Mouse (Mus musculus) adrenal gland, postnatal 25 days (tissue): ENCODE data around the gene Hs6st1. TPM values are rescaled to one million over a fixed set of nuclear protein-coding genes. Genes with fewer than 3 reads are reported as not detected.

Experiments
- DNase-seq: peaks from one replicate; pipeline ENCODE4 v3.0.0; 2021; ENCODE audit warnings: mixed read lengths
- total RNA-seq: library from RNA; stranded (reverse); gene quantifications from 2 replicates; pipeline ENCODE4 v1.2.3, GENCODE M21; 2021

Hs6st1 gene
- total RNA-seq, 1 experiment from 2014 or later = 171 TPM

DNA sequence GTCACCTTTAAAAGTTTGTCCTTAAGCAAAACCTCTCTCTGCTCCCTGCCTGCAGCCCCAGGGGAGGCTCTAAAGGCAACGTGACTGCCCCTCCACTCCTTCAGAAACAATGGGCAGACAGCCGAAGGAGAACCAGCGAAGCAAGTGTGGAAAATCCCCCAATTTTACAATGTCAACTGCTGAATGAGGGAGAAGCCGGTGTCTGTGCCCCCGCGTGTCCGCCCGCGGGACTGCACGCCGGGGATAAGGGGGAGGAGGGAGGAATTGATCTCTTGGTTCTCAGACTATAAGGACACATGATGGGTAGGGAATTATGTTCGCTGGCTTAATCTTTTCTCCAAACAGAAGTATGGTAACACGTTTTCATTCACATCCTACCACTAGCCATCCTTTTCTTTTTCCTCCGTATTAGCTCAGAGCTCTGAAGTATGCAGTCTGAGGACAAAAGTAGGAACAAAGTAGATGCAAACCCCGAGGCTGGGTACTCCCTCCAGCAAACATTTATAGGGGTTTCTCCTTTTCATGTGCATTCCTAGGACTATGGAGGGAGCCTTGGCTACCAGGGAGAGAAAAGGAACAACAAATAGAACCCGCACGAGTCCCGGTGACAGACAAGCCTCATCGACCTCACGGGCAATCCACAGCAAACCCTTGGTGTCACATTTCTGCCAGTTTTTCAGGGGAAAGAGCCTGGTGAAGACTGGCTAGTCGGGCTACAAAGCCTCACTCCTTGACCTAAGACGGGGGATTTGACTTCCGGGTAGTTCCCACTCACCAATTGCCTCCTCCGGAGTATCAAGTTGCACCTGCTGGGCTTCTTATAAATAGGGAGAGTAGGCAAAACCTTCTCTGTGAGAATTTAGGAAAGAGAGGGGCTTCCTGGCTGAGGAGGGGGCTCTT lies 3.1 kb upstream of the Hs6st1 start:
- DNase-seq = peak; percentile 90

DNA sequence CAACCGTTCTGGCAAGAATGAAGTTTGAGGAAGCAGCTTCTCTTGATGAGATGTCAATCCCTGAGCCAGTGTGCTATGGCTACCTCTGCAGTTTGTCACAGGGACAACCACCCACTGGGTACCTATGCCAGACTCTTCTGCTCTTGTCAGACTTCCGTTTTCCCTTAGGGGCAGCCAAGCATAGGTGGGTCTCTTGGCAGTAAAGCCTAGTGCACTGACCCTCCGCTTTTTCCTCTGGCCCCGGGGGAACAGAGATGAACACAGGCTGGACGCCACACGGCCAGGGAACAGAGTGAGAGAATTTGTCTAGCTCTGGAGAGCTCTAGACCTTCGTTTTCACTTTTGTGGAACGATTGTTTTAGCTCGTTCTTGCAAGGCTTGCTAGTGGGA lies 2.4 kb upstream of the Hs6st1 start:
- no peak for DNase-seq

DNA sequence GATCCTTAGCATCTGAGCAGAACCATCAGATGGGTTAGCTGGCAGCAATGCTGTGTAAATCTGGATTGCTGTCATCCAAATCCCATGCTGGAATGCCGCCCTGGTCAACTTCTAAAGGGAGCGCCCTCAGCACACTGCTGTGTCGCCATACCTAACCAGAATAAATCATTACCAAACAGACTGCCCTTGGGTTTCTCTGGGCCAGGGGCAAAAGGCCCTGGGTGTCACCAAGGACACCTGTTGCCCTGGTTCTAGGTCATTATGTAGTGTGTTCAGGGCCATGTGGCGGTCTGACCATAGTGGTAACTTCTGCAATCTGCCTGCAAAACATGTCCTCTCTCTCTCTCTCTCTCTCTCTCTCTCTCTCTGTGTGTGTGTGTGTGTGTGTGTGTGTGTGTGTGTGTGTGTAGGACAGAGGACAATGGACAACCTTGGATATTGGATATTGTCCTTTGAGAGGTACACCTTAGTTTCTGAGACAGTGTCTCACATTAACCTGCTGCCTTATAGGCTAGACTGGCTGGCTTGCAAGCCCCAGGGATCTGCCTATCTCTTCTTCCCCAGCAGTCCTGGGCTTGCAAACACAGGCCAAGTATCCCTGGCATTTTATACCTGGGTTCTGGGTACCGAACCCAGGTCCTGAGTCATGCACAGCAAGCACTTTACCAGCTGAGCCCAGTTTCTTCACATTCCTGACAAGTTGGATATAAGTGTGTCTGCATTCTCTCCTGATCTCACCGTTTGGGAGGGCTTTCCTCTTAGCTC lies 1.8 kb upstream of the Hs6st1 start:
- DNase-seq = no peak

DNA sequence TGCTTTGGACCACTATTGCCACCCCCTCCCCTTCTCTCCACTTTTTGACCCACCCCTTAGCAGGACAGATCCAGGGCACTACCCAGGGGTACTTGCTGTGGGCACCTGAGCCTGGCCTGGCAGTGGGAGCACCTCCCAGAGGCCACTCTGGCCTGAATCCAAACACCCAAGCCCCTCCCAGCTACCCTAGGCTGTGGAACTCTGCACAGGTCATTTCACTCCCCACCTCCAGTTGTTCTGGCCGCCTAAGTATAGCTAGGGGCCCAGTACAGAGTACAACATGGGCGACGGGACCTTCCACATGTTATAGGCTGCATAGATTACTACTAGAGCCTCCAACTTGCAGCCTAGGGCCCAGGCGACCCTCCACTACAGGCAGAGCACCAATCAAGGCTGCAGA lies 999 bp upstream of the Hs6st1 start:
- DNase-seq = no peak

DNA sequence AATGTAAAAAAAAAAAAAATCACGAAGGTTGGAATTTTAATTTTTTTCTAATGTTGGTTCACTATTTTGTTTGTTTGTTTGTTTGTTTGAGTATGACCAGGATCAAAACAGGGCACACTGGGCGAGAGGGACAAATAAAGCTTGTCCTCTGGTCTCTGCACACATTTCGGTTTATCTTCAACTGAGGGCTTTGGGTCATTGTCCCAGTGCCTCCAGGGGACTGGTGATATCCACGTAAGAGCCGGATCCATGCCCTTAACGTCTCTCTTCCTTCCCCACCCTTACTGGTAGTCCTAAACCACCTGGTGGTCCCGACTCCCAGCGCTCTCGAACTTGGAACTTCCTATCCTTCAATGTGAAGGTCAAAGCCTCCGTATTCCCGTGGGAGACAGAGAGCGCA lies 589 bp upstream of the Hs6st1 start:
- DNase-seq = no peak

DNA sequence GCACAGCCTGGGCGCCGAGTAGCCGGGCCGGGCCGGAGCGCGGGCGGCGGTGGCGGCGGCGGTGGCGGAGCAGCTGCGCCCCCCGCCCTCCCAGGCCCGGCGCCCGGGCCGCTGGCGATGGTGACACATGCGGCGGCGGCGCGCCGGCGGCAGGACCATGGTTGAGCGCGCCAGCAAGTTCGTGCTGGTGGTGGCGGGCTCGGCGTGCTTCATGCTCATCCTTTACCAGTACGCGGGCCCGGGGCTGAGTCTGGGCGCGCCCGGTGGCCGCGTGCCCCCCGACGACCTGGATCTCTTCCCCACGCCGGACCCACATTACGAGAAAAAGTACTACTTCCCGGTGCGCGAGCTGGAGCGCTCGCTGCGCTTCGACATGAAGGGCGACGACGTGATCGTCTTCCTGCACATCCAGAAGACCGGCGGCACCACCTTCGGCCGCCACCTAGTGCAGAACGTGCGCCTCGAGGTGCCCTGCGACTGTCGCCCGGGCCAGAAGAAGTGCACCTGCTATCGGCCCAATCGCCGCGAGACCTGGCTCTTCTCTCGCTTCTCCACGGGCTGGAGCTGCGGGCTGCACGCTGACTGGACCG lies 426 bp downstream of the Hs6st1 start:
- peak; percentile 70 for DNase-seq

DNA sequence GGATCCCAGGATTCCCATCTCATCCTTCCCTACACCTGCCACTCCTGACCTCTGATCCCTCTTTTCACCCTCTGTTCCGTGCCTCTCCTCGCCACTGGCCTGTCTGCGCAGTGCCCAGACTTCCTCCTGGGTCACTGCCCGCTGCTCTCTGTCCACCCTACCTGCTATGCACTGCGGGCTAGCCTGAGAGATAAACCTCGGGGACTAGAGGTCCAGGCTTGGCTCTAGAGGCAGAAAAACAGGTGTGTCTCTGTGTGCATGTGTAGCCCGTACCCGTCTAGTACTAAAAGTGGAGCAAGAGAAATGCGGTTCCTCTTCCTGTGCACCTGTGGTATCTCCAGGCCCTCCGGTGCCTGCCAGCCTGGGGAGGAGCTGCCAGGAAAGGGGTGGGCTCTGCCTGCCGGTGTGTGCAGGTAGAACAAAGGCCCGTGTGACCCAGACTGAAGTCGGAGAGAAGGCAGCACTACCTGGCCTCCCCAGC lies 1.1 kb downstream of the Hs6st1 start:
- DNase-seq = no peak

DNA sequence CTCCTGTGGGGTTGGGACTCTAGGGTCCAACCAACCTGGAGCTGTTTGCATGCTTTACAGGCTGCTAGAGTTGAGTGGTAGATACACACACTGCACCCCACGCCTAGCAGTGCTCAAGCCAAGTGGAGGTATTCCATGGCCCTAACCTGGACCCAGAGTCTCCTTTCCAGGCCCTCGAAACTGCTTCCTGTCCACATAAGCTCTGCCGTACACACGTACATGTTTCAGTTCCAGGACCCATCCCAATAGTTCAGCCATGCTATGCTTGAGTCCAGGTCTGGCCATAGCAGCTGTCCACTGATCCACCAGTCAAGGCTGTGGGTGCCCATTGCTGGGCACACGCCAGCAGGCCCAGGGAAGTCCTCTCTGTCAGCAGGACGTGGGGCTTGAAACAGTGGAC lies 2.0 kb downstream of the Hs6st1 start:
- no peak for DNase-seq

DNA sequence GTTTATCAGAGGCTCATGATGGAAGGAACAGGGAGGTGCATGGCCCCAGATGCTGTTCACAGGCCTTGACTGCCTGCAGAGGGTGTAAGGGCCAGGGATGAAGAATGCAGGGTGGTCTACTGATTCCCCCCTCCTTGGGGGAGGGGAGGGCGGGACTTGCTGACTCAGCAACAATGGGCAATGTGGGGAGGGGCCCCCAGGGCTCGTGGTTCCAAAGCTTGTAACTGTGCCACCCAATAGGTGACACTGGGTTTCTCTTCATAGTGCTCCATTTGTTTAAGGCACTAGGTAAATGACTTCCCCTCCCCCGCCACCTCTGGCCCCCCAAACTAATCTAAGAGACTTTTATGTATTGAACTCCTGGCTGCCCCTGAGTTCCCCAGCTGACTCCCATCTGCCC lies 2.5 kb downstream of the Hs6st1 start:
- DNase-seq = no peak

DNA sequence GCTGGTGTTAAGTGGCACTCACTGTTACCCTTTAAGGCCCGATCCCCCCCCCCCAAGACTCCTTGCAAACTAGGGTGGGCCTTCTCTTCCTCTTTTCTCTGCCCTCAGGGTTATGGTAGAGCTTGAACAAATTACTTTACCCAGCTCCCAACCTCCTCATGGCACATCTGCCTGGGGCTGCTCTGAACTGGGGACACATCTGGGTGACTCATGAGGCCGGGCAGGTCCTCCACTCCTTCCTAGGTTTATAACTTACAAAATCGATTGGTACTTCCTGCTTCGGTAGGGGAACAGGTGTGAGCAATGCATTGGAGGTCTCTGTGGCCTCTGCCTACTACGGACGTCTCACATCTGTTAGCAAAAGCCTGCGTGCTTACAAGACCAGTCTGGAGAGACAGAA lies 3.0 kb downstream of the Hs6st1 start:
- DNase-seq = no peak

DNA sequence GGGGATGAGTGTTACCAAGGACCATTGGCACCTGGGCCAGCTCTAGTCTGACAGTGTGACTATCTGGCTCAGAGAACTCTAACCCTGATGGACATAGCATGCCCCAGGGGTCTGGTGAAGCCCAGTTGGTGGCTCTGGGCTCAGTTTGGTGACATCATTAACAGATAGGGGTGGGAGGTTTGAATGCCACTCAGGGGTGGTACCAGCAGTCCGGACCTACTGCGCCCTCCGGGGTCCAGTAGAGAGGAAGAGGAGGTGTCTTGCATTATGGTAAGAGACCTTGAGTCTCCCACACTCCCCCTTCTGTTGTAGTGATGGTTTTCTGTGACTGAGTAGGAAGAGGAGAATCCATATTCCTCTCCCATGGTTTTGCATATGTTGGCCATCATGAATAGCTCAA lies 3.4 kb downstream of the Hs6st1 start:
- DNase-seq = no peak

DNA sequence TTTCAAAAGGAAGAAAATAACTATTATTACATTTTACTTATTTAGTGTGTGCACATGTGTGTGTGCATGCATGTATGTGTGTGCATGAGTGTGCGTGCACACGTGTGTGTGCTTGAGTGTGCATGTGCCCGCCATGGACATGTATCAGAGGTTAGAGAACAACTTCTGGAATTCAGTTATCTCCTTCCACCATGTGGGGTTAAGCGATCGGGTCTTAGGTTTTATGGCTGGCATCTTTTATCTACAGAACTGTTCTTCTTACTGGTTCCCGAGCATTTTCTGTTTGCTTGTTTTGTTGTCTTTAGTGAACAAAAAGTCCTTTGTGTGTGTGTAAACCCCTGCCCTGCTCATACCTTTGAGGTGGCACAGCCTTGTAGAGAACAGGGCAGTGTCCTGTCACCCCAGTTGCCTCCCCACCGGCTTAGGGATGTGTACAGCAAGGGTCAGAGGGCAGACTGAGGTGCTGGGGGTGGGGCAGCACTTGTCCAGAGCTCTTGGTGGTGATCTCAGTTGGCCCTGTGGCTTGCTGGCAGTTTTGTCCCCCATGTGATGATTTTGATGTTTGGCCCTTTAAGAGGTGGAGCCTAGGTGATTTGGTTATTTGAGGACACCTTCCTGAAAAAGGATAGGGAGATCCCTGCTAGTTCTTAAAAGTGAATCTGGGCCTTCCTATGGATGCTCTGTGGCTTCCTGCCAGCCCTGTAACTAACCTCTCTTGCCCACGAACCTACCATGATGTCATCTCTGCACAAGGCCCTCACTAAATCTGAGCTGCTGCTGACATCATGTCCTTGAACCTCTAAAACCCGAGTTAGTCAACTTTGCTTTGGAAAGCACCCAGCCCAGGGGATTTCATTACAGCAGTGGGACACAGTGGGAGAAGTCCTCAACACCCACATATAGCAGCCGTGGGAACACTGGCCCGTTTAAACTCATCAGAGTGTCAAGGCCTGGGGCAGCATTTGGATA lies 4.7 kb downstream of the Hs6st1 start:
- DNase-seq = peak; percentile 64

DNA sequence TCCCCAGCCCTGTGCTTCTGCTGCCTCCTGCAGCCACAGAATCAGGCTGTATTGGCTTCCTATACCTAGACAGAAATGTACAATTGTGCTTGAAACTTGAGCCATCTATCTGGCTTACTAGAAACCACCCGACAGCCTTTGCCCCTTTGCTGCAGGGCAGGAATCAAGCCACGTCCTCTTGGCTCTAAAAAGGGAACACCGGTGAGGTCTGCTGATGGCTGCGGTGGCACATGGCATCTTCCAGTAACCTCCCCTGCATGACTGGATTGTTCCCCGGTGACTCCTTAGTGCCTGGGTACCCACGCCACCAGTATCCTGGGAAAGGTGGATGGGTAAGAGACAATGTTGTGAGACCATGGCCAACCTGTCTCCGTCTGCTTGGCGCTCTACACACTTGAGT lies 5.4 kb downstream of the Hs6st1 start:
- DNase-seq = no peak

DNA sequence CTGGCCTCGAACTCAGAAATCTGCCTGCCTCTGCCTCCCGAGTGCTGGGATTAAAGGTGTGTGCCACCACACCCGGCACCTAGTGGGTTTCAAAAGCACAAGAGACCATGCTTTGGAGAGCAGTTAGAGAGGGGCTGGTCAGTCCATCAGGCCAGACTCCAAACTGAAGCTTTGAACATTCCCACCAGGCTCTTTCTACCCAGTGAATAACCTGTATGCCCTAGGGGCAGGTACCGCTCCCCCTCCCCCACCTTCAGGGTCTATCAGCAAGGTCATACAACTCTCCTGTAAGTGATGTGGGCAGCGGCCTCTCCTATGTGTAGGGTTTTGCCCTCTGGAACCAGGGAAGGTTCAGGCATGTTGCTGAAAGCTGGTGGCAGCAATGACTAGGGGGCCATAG lies 6.0 kb downstream of the Hs6st1 start:
- no peak for DNase-seq

DNA sequence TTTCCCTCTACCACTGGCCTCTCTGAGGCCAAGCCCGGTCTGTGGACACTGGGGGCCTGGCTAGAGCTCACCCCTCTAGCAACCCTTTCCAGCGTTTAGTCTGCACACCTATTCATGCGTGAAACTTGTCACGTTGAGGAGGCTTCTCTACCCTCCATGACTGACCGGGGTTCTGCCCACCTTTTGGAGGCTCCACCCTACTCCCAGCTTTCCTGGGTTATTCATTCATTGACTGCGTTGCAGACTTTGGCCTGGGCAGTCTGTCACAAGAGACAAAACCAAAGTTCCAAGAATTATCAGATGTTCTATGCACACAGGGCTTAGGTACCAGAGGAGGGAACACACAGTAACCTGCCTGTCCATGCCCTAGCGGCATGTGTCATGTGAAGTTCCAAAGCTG lies 6.8 kb downstream of the Hs6st1 start:
- DNase-seq = no peak

DNA sequence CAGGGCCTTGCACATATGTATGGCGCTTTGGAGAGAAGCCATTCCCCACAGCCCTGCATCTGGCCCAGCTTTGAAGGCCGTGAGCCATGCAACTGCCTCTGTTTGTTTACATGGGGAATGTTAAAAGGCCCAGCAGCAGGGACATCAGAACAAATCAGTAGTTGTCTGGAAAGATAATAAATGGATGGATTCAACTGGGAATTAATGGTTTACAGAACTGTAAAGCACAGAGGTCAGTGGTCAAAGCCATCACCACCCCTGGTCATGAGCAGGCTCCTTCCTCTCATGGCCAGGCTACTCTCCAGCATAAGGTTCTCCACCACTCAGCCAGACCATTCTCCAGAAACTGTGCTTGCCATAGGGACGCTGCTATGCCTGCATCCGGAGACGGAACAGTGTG lies 7.5 kb downstream of the Hs6st1 start:
- no peak for DNase-seq

DNA sequence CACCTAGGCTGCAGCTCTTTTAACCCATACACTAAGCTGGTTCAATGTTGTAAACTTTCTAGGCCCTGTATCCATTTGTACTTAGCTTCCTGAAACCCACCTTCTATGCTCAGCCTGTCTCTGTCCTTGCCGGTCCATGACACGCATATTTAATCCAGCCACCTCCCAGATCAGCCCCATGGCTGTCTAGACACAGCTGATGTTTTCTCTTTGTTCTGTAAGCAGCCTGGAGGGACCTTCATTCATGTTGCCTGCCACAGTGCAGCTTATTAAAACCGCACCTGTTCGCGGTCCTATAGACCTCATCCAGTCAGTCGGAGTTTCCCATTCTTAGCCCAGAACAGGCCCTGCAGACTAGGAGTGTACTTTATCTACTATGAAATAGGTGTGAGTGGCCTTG lies 8.9 kb downstream of the Hs6st1 start:
- no peak for DNase-seq

DNA sequence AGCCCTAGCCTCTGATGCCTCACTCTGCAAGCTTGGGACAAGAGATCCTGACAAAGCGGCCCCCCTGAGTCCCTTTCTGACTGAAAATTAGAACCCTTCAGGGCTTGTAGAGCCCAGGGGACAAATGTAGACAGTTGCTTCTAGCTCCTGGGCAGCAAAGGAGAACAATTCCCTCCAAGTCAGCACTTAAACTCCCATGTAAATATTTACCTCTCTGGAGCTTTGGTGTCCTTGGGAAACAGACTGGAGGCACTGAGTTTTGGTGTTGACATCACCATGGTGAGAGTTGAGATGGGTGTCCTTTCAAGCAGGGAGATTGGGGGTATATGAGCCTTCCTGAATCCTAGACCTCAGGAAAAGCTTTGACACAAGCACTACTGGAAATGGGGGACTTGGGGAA lies 10.1 kb downstream of the Hs6st1 start:
- no peak for DNase-seq

DNA sequence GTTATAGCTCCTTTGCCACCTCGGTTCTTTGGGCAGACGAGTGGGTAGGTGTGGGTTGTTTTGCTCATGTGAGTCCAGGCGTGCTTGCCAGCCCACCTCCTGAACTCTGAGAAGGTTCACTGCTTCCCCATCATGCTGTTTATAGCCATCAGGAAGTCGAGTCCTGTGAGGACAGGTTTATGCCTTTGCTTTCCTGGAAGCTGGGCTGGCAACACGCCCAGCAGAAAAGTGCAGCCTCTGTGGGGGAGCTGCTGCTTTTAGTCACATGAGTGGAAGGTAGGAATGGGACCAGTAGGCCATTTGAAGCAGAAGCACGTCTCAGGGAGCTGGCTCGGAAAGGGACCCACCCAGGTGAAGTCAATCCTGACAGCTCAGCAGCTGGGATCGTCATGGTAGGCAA lies 11.5 kb downstream of the Hs6st1 start:
- no peak for DNase-seq

DNA sequence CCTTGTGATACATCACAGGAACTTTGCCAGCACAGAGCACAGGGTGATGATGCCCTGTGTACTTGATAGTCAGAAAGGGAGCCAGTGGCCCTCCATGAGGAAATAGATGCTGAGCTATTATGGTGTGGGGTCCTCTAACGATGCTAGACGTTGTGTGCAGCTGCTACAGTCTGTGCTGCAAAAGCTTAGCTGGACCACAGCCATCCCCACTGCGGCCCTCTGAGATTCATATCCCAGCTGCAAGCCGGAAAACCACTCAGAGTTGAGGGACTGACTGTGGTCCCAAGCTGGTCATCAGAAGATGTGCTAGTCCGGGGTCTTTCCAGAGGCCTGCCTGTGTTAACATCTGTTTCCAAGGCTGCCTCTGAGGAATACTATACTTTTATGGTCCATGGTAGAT lies 12.8 kb downstream of the Hs6st1 start:
- DNase-seq = no peak

DNA sequence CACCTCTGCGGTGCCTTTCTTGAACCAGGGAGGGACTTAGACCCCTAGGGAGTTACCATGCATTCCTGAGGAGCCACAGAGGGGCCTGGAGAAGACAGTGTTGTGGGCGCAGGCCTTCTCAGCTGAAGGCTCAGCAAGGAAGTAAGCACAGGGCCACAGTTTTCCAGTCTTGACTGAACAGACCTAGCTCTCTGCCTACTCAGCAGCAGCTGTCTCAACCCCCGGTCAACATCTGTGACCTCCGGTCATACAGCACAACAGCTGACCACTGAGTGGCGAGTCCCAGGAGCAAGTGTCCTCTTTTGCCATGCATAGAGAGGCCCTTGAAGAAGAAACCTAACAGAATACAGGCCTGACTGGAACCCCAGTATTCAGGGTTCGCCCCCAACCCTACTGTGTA lies 14.0 kb downstream of the Hs6st1 start:
- DNase-seq = no peak

DNA sequence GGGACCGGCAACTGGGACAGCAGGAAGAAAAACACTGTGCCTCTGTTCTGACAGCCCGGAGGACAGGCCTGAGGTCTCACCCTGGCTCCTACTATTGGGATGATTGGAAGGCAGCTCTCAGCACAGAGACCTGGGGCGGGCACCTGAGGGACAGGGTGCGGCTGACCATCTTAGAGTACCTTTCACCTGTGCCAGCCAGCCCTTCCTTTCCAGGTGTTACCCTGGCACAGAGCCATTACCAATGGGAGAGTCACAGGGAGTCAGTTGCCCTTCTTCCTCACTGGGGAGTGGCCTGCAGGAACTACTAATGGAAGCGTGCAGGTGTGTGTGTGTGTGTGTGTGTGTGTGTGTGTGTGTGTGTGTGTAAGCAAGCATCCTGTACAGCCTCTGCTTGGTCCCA lies 15.4 kb downstream of the Hs6st1 start:
- no peak for DNase-seq
